Mouse (Mus musculus) midbrain, embryonic 13.5 days (tissue): ENCODE measurements around the gene Rtl6. TPM values are rescaled to one million over a fixed set of nuclear protein-coding genes. Genes with fewer than 3 reads are reported as not detected.

Source experiments
- ATAC-seq: fragments of 200-750 bp; cut with Nextera tagmentation; 2 replicates; pipeline ENCODE4 v1.8.0; 2017; ENCODE audit warnings: mild to moderate bottlenecking, moderate TSS enrichment, moderate library complexity
- H3K27ac ChIP-seq: fragments of 300-500 bp; sonication (generic); 2 replicates; pipeline ENCODE4 v1.5.1; 2015; ENCODE audit warnings: inconsistent platforms, mild to moderate bottlenecking, moderate library complexity
- H3K27me3 ChIP-seq: fragments of 300-500 bp; sonication (generic); 2 replicates; pipeline ENCODE4 v1.6.1; 2015; ENCODE audit warnings: mild to moderate bottlenecking, inconsistent platforms
- H3K36me3 ChIP-seq: fragments of 300-500 bp; sonication (generic); 2 replicates; pipeline ENCODE4 v1.6.1; 2015; ENCODE audit warnings: mild to moderate bottlenecking, inconsistent platforms
- H3K4me1 ChIP-seq: fragments of 300-500 bp; sonication (generic); replicated peaks from 2 replicates; pipeline ENCODE4 v1.6.1; 2015; ENCODE audit warnings: inconsistent platforms
- H3K4me2 ChIP-seq: fragments of 300-500 bp; sonication (generic); replicated peaks from 2 replicates; pipeline ENCODE4 v1.6.1; 2015; ENCODE audit warnings: moderate library complexity, mild to moderate bottlenecking, inconsistent platforms
- H3K4me3 ChIP-seq: fragments of 300-500 bp; sonication (generic); replicated peaks from 2 replicates; pipeline ENCODE4 v1.5.1; 2015; ENCODE audit warnings: mild to moderate bottlenecking, inconsistent platforms
- H3K9ac ChIP-seq: fragments of 300-500 bp; sonication (generic); replicated peaks from 2 replicates; pipeline ENCODE4 v1.6.1; 2015; ENCODE audit warnings: mild to moderate bottlenecking, inconsistent platforms
- H3K9me3 ChIP-seq: fragments of 300-500 bp; sonication (generic); 2 replicates; pipeline ENCODE4 v1.6.1; 2016; ENCODE audit warnings: mild to moderate bottlenecking, inconsistent platforms
- WGBS: fragments of 180-500 bp; shearing (Covaris S2); methylation state at CpG from one replicate; pipeline ENCODE4 v1.1.7; 2015; 5-methylcytosine and 5-hydroxymethylcytosine counted together
- polyA plus RNA-seq: library from polyadenylated mRNA; unstranded; fragments of >200 nt; fragmentation: Nextera tagmentation; extraction: Ambion mirVana; gene quantifications from 2 replicates; pipeline ENCODE4 v1.2.1, GENCODE M21; 2015

The Rtl6 gene
- polyA plus RNA-seq, 1 experiment from 2014 or later: 62.2 TPM

DNA sequence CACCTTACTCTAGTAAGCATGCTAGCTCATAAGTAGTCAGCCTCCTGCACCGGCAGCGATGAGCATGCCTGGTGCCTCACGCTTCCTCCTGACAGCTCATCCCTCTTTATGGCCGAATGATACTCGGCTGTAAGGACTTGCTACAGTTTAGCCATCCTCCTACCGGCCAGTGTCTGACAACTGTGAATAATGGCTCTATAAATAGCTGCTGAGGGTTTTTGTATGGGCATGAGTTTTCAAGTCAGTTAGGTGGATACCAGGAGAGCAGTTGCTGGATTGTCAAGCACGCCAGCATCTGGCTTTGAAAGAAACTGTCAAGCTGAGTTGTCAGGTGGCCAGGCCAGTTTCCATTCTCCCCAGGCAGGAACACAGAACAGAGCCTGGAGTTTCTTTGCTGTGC, 52.7 kb downstream of the Rtl6 start:
- H3K36me3 ChIP-seq: no peaks in the 10 kb centered on the region
- H3K4me1 ChIP-seq: peaks cover 28% of the 10 kb centered on the region
- H3K4me2 ChIP-seq: no peak overlapping the region
- H3K27me3 ChIP-seq: peaks cover 5% of the 10 kb centered on the region; the same call in 1 of the 2 replicates
- H3K4me3 ChIP-seq: no peak overlapping the region
- H3K9ac ChIP-seq: no peak overlapping the region; the same call in 1 of the 2 replicates
- WGBS: 44% methylated on average over 7 of the region's 7 CpGs
- no peaks in the 10 kb centered on the region for H3K9me3 ChIP-seq
- H3K27ac ChIP-seq: no peak overlapping the region
- no peak for ATAC-seq

Other genes starting within 250 kb of the Rtl6 start
- gene Parvg, start 233.8 kb downstream of the Rtl6 start, polyA plus RNA-seq: 0.59 and 0.78 TPM in 2 replicates
- 10.8 and 11.1 TPM in 2 replicates for gene Shisal1, start 110.7 kb downstream of the Rtl6 start, polyA plus RNA-seq
- 12.2 and 13.8 TPM in 2 replicates for gene Prr5, start 111.8 kb upstream of the Rtl6 start, polyA plus RNA-seq
- 0.61 and 0.67 TPM in 2 replicates for gene Arhgap8, start 162.2 kb upstream of the Rtl6 start, polyA plus RNA-seq